Mouse (Mus musculus): ENCODE data around the gene Oxct2a.
"Not testable (repeated sequence)": the region's sequence is repeated elsewhere in the genome, so short reads cannot be mapped to it uniquely, and the experiment has no call there.

Oxct2a gene

GRCm38 (mm10) chr4:123323534-123323933 is at the start of gene Oxct2a:
Gene Oxct2a (minus strand): TSS chr4:123323634.
- no peak for ATAC-seq (ENCODE audit: insufficient number of reproducible peaks, low FRiP score, low TSS enrichment)

DNA sequence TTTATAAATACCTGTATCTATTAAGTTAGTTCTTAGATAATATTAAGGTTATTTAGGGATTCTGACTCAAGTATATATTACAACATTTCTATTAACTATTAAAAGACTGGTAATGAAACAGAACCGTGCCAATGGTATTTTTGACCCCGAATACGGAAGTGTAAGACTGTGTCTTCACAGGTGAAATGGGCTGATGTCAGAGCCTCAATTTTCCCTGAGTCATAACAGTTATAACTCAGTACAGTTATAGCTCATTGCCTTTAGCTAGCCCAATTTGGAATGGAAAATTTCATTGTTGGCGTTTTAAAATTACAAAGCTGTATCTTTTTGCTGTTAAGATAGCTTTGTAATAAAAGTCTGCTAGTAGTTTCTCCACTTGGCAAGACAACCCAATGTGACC is 40.1 kb upstream of the Oxct2a start:
- no peak for ATAC-seq (ENCODE audit: insufficient number of reproducible peaks, low FRiP score, low TSS enrichment)

GRCm38 (mm10) chr4:123360771-123361170 is 37.3 kb upstream of the Oxct2a start:
- ATAC-seq (ENCODE audit: insufficient number of reproducible peaks, low FRiP score, low TSS enrichment), result no peak

- no peak for ATAC-seq (ENCODE audit: insufficient number of reproducible peaks, low FRiP score, low TSS enrichment)
Measured at GRCm38 (mm10) chr4:123358613-123359012, 35.2 kb upstream of the Oxct2a start.

DNA sequence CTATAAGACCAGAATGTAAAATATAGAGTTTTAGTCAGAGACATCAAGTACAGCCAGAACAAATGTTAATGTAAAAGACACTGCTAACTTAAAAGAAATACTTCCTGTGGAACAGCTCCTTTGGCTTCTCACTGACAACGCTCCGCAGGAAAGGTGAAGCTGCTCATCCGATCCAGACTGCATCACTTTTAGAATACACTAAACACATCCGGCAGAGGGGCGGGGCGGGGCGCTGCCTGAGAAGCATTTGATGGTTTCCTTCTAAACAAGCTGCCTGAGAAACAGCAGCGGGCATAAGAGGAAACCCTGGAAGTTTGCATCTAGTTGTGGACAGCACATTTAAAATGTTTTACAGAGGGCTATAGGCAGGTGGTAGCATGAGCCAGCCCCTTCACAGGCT is 32.5 kb upstream of the Oxct2a start:
- ATAC-seq (ENCODE audit: insufficient number of reproducible peaks, low FRiP score, low TSS enrichment), result no peak

- ATAC-seq (ENCODE audit: insufficient number of reproducible peaks, low FRiP score, low TSS enrichment), result no peak
Measured at GRCm38 (mm10) chr4:123353271-123353877, 29.9 kb upstream of the Oxct2a start.

DNA sequence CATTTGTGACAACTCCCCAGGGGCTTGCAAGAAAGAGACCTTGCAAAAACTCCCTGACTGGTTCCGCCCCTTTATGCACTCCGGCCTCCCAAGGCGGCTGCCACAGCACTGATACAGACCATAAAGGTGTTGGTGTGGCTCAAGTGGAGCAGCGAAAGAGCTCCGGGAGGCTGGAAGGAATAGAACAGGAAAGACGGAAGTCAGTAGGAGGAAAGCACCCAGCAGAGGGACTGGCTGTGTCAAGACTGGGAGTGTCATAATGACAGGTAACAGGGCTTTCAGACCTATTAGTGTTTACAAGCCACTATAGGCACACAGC is 20.0 kb upstream of the Oxct2a start:
- ATAC-seq (ENCODE audit: insufficient number of reproducible peaks, low FRiP score, low TSS enrichment), result no peak

DNA sequence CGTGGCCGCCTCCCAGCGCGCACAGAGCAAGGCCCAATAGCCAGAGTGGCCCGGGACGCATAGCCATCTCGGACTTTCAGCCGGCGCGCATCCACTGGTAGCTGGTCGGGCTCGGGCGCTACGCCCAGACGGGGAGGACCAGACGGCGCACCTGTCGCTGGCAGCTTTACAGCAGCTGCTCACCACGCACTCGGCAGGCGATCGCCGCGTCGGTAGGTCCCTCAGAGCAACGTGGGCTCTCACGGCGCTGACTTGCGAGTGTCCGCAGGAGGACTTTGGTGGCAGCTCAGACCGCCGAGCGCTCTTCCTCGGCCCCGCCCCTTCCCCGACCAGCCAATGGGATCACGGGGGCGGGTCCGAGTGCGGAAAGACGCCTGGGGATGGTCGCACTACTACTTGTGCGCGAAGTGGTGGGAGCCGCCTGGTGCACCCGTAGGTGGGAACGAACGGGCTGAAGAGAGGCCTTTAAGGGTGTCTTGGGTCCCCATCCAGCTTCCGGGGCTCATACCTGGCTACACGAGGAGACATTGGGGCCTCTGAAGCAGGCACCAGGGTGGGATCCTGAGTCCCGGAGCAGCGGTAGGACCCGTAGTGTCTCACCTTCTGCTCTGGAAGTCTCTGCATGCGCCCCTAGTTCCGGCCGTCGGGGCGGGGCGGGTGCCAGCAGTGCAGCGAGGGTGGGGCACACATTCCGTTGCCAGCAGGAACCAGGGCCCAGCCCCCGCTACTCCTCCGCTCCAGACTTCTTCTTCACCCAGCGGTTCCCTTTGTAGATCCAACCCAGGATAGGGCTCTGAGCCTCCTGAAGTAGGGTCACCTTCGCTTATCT is 19.4 kb upstream of the Oxct2a start, which contains the start of gene Bmp8a:
TSS of gene Bmp8a (minus strand) at position 611 of the 829 bp plus-strand sequence.
- ATAC-seq (ENCODE audit: insufficient number of reproducible peaks, low FRiP score, low TSS enrichment), result no peak

GRCm38 (mm10) chr4:123342091-123342641 is 18.7 kb upstream of the Oxct2a start:
- ATAC-seq (ENCODE audit: insufficient number of reproducible peaks, low FRiP score, low TSS enrichment), result no peak

- no peak for ATAC-seq (ENCODE audit: insufficient number of reproducible peaks, low FRiP score, low TSS enrichment)
Measured at GRCm38 (mm10) chr4:123340232-123340631, 16.8 kb upstream of the Oxct2a start.

DNA sequence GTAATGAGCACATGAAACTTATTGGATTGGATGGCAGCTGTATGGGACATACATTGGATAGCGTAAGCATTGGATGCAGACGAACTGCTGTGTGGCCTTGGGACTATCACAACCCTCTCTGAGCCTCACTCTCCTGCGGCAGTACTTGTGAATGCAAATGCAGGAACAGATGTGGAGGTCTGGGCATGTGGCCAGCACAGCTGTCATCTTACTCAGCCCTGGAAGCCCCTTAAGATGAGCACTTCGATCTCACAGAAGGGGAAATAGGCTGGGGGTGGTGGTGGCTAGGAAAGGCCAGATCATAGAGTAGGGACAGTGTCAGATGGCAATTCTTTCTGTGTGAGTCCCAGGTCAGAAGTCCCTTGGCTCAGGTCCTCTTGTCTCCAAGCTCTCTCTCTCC is 14.3 kb upstream of the Oxct2a start:
- ATAC-seq (ENCODE audit: insufficient number of reproducible peaks, low FRiP score, low TSS enrichment), result no peak

GRCm38 (mm10) chr4:123335796-123336585 is 12.6 kb upstream of the Oxct2a start:
- no peak for ATAC-seq (ENCODE audit: insufficient number of reproducible peaks, low FRiP score, low TSS enrichment)

GRCm38 (mm10) chr4:123335244-123335643 is 11.8 kb upstream of the Oxct2a start:
- ATAC-seq (ENCODE audit: insufficient number of reproducible peaks, low FRiP score, low TSS enrichment), result not testable (repeated sequence)

GRCm38 (mm10) chr4:123334177-123334576 is 10.7 kb upstream of the Oxct2a start:
- ATAC-seq (ENCODE audit: insufficient number of reproducible peaks, low FRiP score, low TSS enrichment), result no peak

GRCm38 (mm10) chr4:123333151-123333550 is 9.7 kb upstream of the Oxct2a start:
- no peak for ATAC-seq (ENCODE audit: insufficient number of reproducible peaks, low FRiP score, low TSS enrichment)

GRCm38 (mm10) chr4:123331961-123332360 is 8.5 kb upstream of the Oxct2a start:
- not testable (repeated sequence) for ATAC-seq (ENCODE audit: insufficient number of reproducible peaks, low FRiP score, low TSS enrichment)

GRCm38 (mm10) chr4:123331326-123331725 is 7.9 kb upstream of the Oxct2a start:
- no peak for ATAC-seq (ENCODE audit: insufficient number of reproducible peaks, low FRiP score, low TSS enrichment)

DNA sequence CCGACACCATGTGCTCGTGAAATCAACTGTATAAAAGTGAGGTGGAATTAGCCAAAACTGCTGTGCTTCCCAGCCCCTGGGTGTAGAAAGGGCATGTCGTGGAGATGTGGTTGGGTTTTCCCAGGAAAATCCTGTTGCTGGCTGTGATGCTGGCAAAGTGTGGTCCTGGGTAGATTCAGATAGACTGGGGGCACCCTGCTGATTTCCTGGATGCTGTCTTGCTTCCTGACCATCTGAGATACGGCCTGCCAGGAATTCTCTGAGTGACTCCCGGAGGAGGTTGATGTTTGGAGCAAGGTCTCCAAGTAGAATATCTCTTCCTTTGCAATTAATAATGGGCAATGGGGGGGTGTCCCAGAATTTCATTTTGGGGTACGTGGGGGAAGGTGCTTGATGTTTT is 5.5 kb upstream of the Oxct2a start:
- 0 out of 2 replicates have a peak, but pooled peaks have one; percentile 26 for ATAC-seq (ENCODE audit: insufficient number of reproducible peaks, low FRiP score, low TSS enrichment)

GRCm38 (mm10) chr4:123327630-123328029 is 4.2 kb upstream of the Oxct2a start:
- ATAC-seq (ENCODE audit: insufficient number of reproducible peaks, low FRiP score, low TSS enrichment), result no peak

DNA sequence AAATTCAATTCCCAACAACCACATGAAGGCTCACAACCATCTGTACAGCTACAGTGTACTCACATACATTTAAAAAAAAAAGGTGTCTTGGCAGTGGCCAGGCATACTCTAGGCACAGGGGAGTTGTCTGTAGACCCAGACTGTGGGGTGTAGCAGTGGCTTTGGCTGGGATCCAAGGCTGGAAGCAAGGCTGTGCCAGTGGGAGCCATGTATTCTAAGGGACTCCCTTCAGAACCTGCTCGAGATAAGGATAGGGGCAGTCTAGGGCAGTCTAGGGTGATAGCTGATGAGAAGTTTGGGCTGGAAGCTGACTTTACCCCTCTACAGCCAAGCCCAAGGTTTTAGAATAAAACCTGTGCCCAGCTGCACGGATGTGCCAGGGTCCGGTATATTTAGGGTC is 2.7 kb upstream of the Oxct2a start:
- no peak for ATAC-seq (ENCODE audit: insufficient number of reproducible peaks, low FRiP score, low TSS enrichment)

DNA sequence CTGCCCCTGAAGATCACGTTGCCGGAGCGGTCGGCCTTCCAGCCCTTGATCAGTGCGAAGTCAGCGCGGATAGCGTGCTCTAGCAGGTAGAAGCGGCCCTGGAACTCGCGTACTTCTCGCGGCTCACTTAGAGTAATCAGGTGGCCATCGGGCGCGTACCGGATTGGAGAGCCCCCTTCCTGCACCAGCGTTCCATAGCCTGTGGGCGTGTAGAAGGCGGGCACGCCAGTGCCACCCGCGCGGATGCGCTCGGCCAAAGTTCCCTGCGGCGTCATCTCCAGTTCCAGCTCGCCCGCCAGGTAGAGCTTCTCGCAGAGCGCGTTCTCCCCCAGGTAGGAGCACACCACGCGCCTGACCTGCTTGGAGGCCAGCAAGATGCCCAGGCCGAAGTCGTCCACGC is 524 bp downstream of the Oxct2a start:
- not testable (repeated sequence) for ATAC-seq (ENCODE audit: insufficient number of reproducible peaks, low FRiP score, low TSS enrichment)
